Mouse (Mus musculus) G1E (cell line): ENCODE measurements around the gene Ror2. TPM values are rescaled to one million over a fixed set of nuclear protein-coding genes. Genes with fewer than 3 reads are reported as not detected.

Source experiments
- ATAC-seq: 2 replicates; pipeline ENCODE4 v1.8.0; 2016; ENCODE audit warnings: mild to moderate bottlenecking; ENCODE audit not compliant: insufficient number of reproducible peaks, poor library complexity, low FRiP score, severe bottlenecking; ENCODE audit errors: extremely low read depth
- DNase-seq: peaks from one replicate; pipeline ENCODE4 v3.0.0; 2012; ENCODE audit warnings: low spot score
- H3K27me3 ChIP-seq: 2 replicates; pipeline ENCODE4 v1.6.1; 2012; ENCODE audit warnings: mild to moderate bottlenecking, low read length, inconsistent platforms; ENCODE audit not compliant: insufficient read depth
- H3K36me3 ChIP-seq: replicated peaks from 2 replicates; pipeline ENCODE3; 2012; ENCODE audit warnings: mild to moderate bottlenecking, inconsistent platforms
- H3K4me1 ChIP-seq: 2 replicates; pipeline ENCODE4 v1.6.1; 2012; ENCODE audit warnings: low read depth, low read length, inconsistent platforms, mixed read lengths; ENCODE audit not compliant: insufficient read depth
- H3K4me3 ChIP-seq: 2 replicates; pipeline ENCODE4 v1.5.1; 2012; ENCODE audit warnings: low read depth, mild to moderate bottlenecking, inconsistent platforms, low read length, moderate library complexity, mixed read lengths
- H3K9me3 ChIP-seq: replicated peaks from 2 replicates; pipeline ENCODE4 v1.6.1; 2012; ENCODE audit warnings: inconsistent platforms
- CTCF ChIP-seq: IDR thresholded peaks from 2 replicates; pipeline ENCODE4 v1.5.1; 2012; ENCODE audit warnings: low read depth, low read length, inconsistent platforms, mixed read lengths
- GATA1 ChIP-seq: IDR thresholded peaks from 2 replicates; pipeline ENCODE4 v1.6.1; 2012; ENCODE audit warnings: borderline replicate concordance, low read length, inconsistent platforms, mixed read lengths
- GATA2 ChIP-seq: IDR thresholded peaks from 2 replicates; pipeline ENCODE4 v1.6.1; 2012; ENCODE audit warnings: low read depth, low read length, inconsistent platforms, borderline replicate concordance
- POLR2AphosphoS5 ChIP-seq: IDR thresholded peaks from 2 replicates; pipeline ENCODE4 v1.6.1; 2012; ENCODE audit warnings: low read depth, low read length, inconsistent platforms; ENCODE audit not compliant: insufficient replicate concordance
- TAL1 ChIP-seq: conservative IDR thresholded peaks from 2 replicates; pipeline ENCODE4 v1.6.1; 2012; ENCODE audit warnings: low read depth, low read length, inconsistent platforms, mixed read lengths
- polyA plus RNA-seq: library from polyadenylated mRNA; stranded (reverse); fragments of >175 nt; gene quantifications from 2 replicates; pipeline ENCODE4 v1.2.3, GENCODE M21; 2012
- total RNA-seq, 2 experiments: library from RNA; stranded (forward) in 1 of 2; stranded (reverse) in 1 of 2; fragments of 200-1000 nt in 1 of 2; fragments of >200 nt in 1 of 2; fragmentation: Nextera tagmentation in 1 of 2; gene quantifications; 2 replicates each; pipeline ENCODE4 v1.2.3; 2014 to 2017

Gene Ror2
- total RNA-seq (2014; fragmentation: Nextera tagmentation) (not detected in 2 replicates), total RNA-seq (2017) (not detected in 2 replicates), polyA plus RNA-seq (not detected in 2 replicates)

DNA sequence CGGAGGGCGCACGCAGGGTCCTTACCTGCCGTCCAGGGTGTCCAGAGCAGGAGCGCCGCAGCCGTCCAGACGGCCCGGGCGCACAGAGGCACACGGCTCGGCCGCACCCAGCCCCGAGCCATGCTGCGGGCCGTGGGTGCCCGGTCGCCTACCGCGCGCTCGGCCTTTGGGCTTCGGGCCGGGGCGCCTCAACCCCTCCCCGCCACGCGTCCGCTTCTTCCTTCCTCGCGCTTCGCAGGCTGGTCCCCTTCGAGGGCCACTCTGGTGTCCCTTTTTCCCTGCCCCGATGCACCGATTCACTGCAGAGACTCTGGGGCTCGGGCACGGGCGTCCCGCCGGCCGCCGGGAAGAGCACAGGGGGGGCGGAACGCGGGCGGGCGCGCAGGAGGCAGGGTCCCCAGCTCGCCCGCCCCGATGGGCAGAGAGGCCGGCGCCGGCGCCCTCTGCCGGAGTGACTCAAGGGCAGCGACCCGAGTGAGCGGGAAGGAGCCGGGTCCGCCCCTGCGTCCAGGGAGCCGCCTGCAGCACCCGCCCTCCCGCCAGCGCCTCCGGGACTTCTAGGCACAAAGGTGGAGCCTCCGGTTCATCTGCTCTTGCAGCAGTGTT is at the start of gene Ror2:
TSS of gene Ror2 (minus strand) at position 369 of the 606 bp plus-strand sequence.
- ATAC-seq (no peak), DNase-seq (no peak)
- no peaks in the 10 kb centered on the region for H3K4me1 ChIP-seq
- no peaks in the 10 kb centered on the region for H3K36me3 ChIP-seq
- TF ChIP-seq TAL1: no peak
- TF ChIP-seq GATA2: no peak
- no peak for TF ChIP-seq CTCF
- no peak for TF ChIP-seq POLR2AphosphoS5
- no peak for TF ChIP-seq GATA1
- no peak within 1 kb of the TSS; the same call in 1 of the 2 replicates for H3K4me3 ChIP-seq
- H3K9me3 ChIP-seq: peaks cover 66% of the 10 kb centered on the region
- H3K27me3 ChIP-seq: no peaks in the 10 kb centered on the region

DNA sequence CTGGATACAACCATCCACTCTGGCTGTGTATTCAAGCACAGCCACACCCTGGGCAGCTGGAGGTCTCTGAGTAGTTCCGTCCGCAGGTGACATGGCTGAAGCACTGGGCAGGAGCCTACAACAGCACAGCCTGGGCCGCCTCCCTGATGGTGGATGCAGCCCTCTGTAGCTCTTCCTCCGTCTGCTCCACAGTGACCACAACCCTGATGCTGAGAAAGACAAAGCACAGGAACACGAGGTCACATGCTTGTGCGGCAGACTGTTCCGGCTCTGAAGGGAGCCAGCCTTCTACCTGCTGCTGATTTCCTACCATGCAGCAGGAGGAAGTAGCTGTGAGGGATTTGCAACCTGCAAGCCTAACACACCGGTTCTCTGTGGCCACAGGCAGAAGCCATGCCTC is 47.8 kb upstream of the Ror2 start:
- H3K9me3 ChIP-seq: no peaks in the 10 kb centered on the region
- peaks cover 70% of the 10 kb centered on the region for H3K36me3 ChIP-seq
- no peak for DNase-seq
- H3K4me3 ChIP-seq: no peak overlapping the region
- TF ChIP-seq GATA1: no peak
- no peak for TF ChIP-seq GATA2
- TF ChIP-seq TAL1: no peak
- no peak for TF ChIP-seq POLR2AphosphoS5
- TF ChIP-seq CTCF: no peak
- no peaks in the 10 kb centered on the region for H3K4me1 ChIP-seq
- no peaks in the 10 kb centered on the region for H3K27me3 ChIP-seq
- no peak for ATAC-seq

DNA sequence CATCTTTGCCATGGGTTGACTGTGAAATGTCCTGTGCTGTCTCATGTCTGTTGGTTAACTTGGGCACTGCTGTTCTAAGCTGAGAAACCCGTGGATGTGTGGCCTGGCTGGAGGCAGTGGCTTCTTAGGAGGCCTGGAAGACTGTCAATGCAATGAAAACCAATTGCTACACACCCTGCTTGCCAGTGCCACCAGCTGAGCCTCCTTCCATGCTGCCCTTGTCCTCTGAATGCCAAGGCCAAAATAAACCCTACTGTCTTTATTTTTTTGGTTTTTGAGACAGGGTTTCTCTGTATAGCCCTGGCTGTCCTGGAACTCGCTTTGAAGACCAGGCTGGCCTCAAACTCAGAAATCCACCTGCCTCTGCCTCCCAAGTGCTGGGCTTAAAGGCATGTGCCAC is 44.3 kb upstream of the Ror2 start:
- no peaks in the 10 kb centered on the region for H3K9me3 ChIP-seq
- H3K36me3 ChIP-seq: peaks cover 37% of the 10 kb centered on the region
- H3K27me3 ChIP-seq: no peaks in the 10 kb centered on the region
- ATAC-seq (no peak), DNase-seq (no peak)
- no peak overlapping the region for H3K4me3 ChIP-seq
- TF ChIP-seq CTCF: no peak
- no peak for TF ChIP-seq GATA2
- no peak for TF ChIP-seq POLR2AphosphoS5
- TF ChIP-seq TAL1: no peak
- no peak for TF ChIP-seq GATA1
- no peaks in the 10 kb centered on the region for H3K4me1 ChIP-seq

DNA sequence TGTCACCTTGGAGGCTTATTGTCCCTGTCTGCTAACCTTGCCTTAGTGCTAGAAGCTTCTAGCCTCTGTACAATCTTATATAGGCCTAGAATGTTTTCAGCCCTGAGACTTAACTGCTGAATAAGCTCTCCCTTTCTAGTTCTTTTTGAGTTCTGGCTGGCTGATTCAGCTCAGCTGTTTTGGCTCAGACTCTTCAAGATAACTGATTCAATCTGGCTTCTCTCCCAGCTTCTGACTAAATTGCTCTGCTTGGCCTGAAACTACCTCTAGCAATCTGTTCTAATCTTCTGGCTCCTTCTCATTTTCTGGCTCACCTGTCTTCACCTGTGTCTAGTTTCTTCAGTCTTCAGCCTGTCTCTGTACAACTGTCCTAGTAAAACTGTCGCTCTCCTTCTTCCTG is 39.6 kb upstream of the Ror2 start:
- Histone ChIP-seq H3K4me3 (no peak overlapping the region), H3K4me1 (no peaks in the 10 kb centered on the region), H3K36me3 (no peaks in the 10 kb centered on the region), H3K27me3 (no peaks in the 10 kb centered on the region), H3K9me3 (peaks cover 10% of the 10 kb centered on the region; the same call in 1 of the 2 replicates)
- no peak for TF ChIP-seq CTCF
- no peak for TF ChIP-seq POLR2AphosphoS5
- TF ChIP-seq GATA2: no peak
- ATAC-seq: no peak
- no peak for DNase-seq

DNA sequence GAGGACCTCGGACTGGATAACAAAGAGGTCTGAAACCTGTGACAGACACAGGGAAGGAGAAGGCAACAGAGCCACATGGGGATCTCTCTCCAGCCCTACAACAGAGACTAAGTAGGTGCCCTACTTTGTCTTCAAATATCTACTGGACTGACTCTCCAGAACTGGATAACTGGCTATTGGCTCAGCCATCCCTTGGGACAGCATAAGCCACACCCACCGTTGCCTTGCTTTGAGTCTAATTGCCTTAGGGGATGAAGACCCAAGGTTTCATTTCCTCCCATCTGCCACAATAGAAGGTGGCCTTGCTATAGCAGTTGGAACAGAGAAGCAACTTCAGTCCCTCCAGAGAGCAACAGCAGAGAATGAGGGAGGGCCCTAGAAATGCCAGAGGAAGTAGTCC is 37.7 kb upstream of the Ror2 start:
- no peak overlapping the region for H3K4me3 ChIP-seq
- peaks cover 10% of the 10 kb centered on the region; the same call in 1 of the 2 replicates for H3K9me3 ChIP-seq
- no peak for DNase-seq
- H3K36me3 ChIP-seq: no peaks in the 10 kb centered on the region
- no peaks in the 10 kb centered on the region for H3K27me3 ChIP-seq
- no peak for ATAC-seq
- no peaks in the 10 kb centered on the region for H3K4me1 ChIP-seq
- TF ChIP-seq TAL1: no peak
- TF ChIP-seq CTCF: no peak
- TF ChIP-seq POLR2AphosphoS5: no peak
- no peak for TF ChIP-seq GATA1
- TF ChIP-seq GATA2: no peak

DNA sequence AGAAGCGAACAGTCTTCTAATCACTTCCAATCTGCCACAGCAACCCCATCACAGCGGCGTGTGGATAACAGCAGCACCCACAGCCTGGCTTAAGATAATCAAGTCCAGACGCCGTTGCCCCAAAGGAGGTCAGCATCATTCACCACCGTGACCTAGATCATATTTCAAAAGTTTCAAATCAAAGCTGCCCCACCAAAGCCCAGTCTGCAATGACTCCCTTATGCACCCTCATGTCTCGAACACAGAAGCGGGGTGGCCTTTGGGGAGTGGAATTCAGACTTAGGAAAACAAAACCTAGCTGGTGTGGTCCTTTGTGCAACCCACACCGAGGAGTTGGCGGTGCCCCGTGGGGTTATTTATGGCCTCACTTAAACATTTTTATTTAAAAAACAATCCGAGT is 35.0 kb upstream of the Ror2 start:
- no peak overlapping the region for H3K4me3 ChIP-seq
- H3K27me3 ChIP-seq: no peaks in the 10 kb centered on the region
- no peak for DNase-seq
- H3K4me1 ChIP-seq: no peaks in the 10 kb centered on the region
- H3K9me3 ChIP-seq: peaks cover 10% of the 10 kb centered on the region; the same call in 1 of the 2 replicates
- no peak for TF ChIP-seq CTCF
- TF ChIP-seq TAL1: no peak
- no peak for TF ChIP-seq GATA1
- no peak for TF ChIP-seq GATA2
- no peak for TF ChIP-seq POLR2AphosphoS5
- H3K36me3 ChIP-seq: no peaks in the 10 kb centered on the region
- ATAC-seq: no peak
